Mouse (Mus musculus) neural tube, embryonic 15.5 days (tissue): Measurements from ENCODE around the gene Cnga2. TPM values are rescaled to one million over a fixed set of nuclear protein-coding genes. Genes with fewer than 3 reads are reported as not detected.

ENCODE experiments used
- ATAC-seq: fragments of 200-750 bp; cut with Nextera tagmentation; 2 replicates; pipeline ENCODE4 v1.8.0; 2017; ENCODE audit warnings: mild to moderate bottlenecking, moderate TSS enrichment, moderate library complexity; ENCODE audit not compliant: low FRiP score
- H3K27ac ChIP-seq: fragments of 300-500 bp; sonication (generic); replicated peaks from 2 replicates; pipeline ENCODE4 v1.5.1; 2015; ENCODE audit warnings: mild to moderate bottlenecking, inconsistent platforms
- H3K27me3 ChIP-seq: fragments of 300-500 bp; sonication (generic); replicated peaks from 2 replicates; pipeline ENCODE4 v1.6.1; 2015; ENCODE audit warnings: inconsistent platforms
- H3K36me3 ChIP-seq: fragments of 300-500 bp; sonication (generic); 2 replicates; pipeline ENCODE4 v1.6.1; 2015; ENCODE audit warnings: inconsistent platforms
- H3K4me1 ChIP-seq: fragments of 300-500 bp; sonication (generic); 2 replicates; pipeline ENCODE4 v1.6.1; 2015; ENCODE audit warnings: inconsistent platforms
- H3K4me2 ChIP-seq: fragments of 300-500 bp; sonication (generic); 2 replicates; pipeline ENCODE4 v1.6.1; 2015; ENCODE audit warnings: inconsistent platforms, mild to moderate bottlenecking, moderate library complexity
- H3K4me3 ChIP-seq: fragments of 300-500 bp; sonication (generic); replicated peaks from 2 replicates; pipeline ENCODE4 v1.5.1; 2015; ENCODE audit warnings: mild to moderate bottlenecking, inconsistent platforms
- H3K9ac ChIP-seq: fragments of 300-500 bp; sonication (generic); replicated peaks from 2 replicates; pipeline ENCODE4 v1.6.1; 2015; ENCODE audit warnings: mild to moderate bottlenecking, inconsistent platforms
- H3K9me3 ChIP-seq: fragments of 300-500 bp; sonication (generic); replicated peaks from 2 replicates; pipeline ENCODE4 v1.6.1; 2016; ENCODE audit warnings: inconsistent platforms
- WGBS: fragments of 180-500 bp; shearing (Covaris S2); methylation state at CpG from one replicate; pipeline ENCODE4 v1.1.7; 2015; ENCODE audit warnings: mixed read lengths; 5-methylcytosine and 5-hydroxymethylcytosine counted together
- polyA plus RNA-seq: library from polyadenylated mRNA; unstranded; fragments of >200 nt; fragmentation: Nextera tagmentation; extraction: Ambion mirVana; gene quantifications from 2 replicates; pipeline ENCODE4 v1.2.1, GENCODE M21; 2015

Cnga2 gene
- polyA plus RNA-seq, 1 experiment from 2014 or later: 0.22 TPM

DNA sequence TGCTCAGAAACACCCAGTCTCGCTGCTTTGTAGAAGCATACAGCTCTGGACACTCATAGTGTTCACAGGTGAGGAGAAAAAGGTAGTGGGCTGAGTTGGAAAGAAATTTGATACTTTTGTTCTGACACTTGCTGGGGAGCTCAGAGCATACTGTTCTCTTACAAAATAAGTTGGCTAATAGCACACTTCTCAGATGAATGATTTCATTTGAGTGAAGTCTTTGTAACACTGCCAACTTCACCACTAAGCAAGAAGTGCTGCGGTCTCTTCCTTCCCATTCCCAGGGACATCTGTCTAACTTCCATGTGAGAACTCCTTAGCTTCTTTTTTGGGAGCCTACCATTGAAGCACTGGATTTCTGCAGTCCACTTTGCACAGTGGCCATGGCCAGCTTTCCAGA, 8.4 kb upstream of the Cnga2 start:
- no peaks in the 10 kb centered on the region for H3K4me1 ChIP-seq

DNA sequence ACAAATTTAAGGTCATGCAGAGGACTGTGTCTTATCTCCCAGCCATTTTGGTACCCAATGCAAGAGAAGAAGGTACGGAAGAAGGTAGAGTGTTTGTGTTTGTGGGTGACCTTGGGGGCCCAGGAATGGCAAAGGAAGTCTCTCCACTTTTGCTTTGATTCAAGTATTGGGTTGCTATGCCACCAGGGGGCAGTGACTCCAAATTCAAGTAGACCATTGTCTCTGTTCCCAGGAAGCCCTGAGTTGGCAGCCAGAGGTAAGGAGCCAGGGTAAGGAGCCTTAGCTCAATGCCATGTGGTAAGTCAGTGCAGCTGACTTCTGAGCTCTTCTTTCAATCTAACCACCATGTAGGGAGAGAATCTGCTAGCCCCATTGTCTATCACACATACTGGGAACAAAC, 7.9 kb upstream of the Cnga2 start:
- Histone ChIP-seq H3K4me1 (no peaks in the 10 kb centered on the region), H3K4me3 (no peak overlapping the region), H3K9ac (no peak overlapping the region), H3K4me2 (no peak overlapping the region), H3K27ac (no peak overlapping the region), H3K36me3 (no peaks in the 10 kb centered on the region), H3K27me3 (no peaks in the 10 kb centered on the region), H3K9me3 (no peaks in the 10 kb centered on the region)
- ATAC-seq: no peak
- 74% methylated on average over 1 of the region's 1 CpGs for WGBS

More for the DNA sequence above, 8.4 kb upstream of the Cnga2 start:
- 87% methylated on average over 2 of the region's 2 CpGs for WGBS
- no peaks in the 10 kb centered on the region for H3K36me3 ChIP-seq
- no peak overlapping the region for H3K9ac ChIP-seq
- H3K4me3 ChIP-seq: no peak overlapping the region
- H3K27ac ChIP-seq: no peak overlapping the region
- no peak for ATAC-seq
- H3K27me3 ChIP-seq: no peaks in the 10 kb centered on the region
- no peak overlapping the region for H3K4me2 ChIP-seq
- no peaks in the 10 kb centered on the region for H3K9me3 ChIP-seq

- Histone ChIP-seq H3K4me3 (no peak overlapping the region), H3K4me2 (no peak overlapping the region), H3K9ac (no peak overlapping the region), H3K9me3 (no peaks in the 10 kb centered on the region), H3K27ac (no peak overlapping the region), H3K4me1 (no peaks in the 10 kb centered on the region), H3K36me3 (no peaks in the 10 kb centered on the region), H3K27me3 (no peaks in the 10 kb centered on the region)
- WGBS: 78% methylated on average over 1 of the region's 1 CpGs
- no peak for ATAC-seq
These were observed 4.3 kb downstream of the Cnga2 start for GRCm38 (mm10) chrX:71995972-71996371.

- no peaks in the 10 kb centered on the region for H3K27me3 ChIP-seq
- H3K4me1 ChIP-seq: no peaks in the 10 kb centered on the region
- H3K36me3 ChIP-seq: no peaks in the 10 kb centered on the region
- no peak overlapping the region for H3K27ac ChIP-seq
- H3K4me3 ChIP-seq: no peak overlapping the region
- H3K9me3 ChIP-seq: no peaks in the 10 kb centered on the region
- no peak overlapping the region for H3K9ac ChIP-seq
- H3K4me2 ChIP-seq: no peak overlapping the region
- ATAC-seq: no peak
These were observed 18.3 kb downstream of the Cnga2 start for GRCm38 (mm10) chrX:72009930-72010329.

- no peaks in the 10 kb centered on the region for H3K36me3 ChIP-seq
- H3K4me1 ChIP-seq: no peaks in the 10 kb centered on the region
- no peak overlapping the region for H3K9ac ChIP-seq
- no peak overlapping the region for H3K4me3 ChIP-seq
- H3K27me3 ChIP-seq: no peaks in the 10 kb centered on the region
- H3K27ac ChIP-seq: no peak overlapping the region
- ATAC-seq: no peak
- WGBS: 57% methylated on average over 9 of the region's 9 CpGs
- H3K4me2 ChIP-seq: no peak overlapping the region
- no peaks in the 10 kb centered on the region for H3K9me3 ChIP-seq
These were observed 20.6 kb downstream of the Cnga2 start for GRCm38 (mm10) chrX:72012236-72012635.

DNA sequence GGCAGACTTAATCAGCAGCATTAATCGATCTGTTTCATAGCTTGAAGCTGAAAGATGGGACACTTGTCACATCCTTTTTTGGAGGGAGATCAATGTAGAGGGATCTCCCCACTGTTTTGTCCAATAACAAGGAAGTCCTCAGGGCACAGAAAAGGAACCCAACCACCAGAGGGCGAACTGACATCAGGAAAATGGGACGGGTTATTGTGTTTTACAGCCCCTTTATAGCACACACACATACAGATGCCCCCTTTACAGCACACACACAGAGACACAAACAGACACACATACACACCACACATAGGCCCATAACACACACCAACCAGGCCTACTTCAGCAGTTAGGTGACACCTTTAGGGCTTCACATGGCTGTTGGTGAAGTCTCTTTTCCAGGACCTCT, 21.2 kb downstream of the Cnga2 start:
- Histone ChIP-seq H3K9ac (no peak overlapping the region), H3K4me1 (no peaks in the 10 kb centered on the region), H3K9me3 (no peaks in the 10 kb centered on the region), H3K4me3 (no peak overlapping the region), H3K27ac (no peak overlapping the region), H3K27me3 (no peaks in the 10 kb centered on the region), H3K36me3 (no peaks in the 10 kb centered on the region), H3K4me2 (no peak overlapping the region)
- no peak for ATAC-seq
- WGBS: 24% methylated on average over 3 of the region's 3 CpGs

- ATAC-seq: no peak
- no peaks in the 10 kb centered on the region for H3K9me3 ChIP-seq
- WGBS: 77% methylated on average over 1 of the region's 1 CpGs
These were observed 30.6 kb downstream of the Cnga2 start for GRCm38 (mm10) chrX:72022241-72022640.

DNA sequence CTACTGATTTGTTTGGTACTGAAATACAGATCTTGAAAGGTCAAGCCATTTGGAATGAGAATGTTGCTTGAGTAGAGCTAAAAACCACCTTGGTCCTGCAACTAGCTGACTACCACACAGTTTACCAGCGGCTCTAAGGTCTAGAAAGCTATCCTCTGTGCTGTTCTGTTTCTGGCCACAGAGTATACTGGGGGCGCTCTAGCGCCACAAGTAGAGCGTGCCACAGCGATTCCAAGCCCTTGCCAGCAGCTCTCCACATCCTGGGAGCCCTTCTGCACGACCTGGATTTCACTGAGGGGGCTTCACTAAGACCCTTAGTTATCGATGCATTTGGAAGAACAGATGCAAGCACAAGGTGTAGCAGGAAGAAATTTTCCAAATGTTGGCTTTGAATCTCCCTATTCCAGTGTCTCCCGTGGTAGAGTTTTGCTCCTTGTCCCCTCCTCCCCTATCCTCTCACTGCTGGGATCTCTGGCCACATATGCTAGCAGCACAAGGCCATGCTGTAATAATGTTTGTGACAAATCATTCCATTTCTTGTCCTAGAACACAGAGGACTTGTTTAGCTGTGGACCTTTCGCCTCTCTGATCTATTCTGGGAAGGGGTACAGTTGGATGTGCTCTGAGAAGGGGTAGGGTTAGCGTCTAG, 31.2 kb downstream of the Cnga2 start:
- ATAC-seq: no peak

More at GRCm38 (mm10) chrX:72022241-72022640, 30.6 kb downstream of the Cnga2 start:
- H3K27ac ChIP-seq: no peak overlapping the region
- no peaks in the 10 kb centered on the region for H3K4me1 ChIP-seq
- H3K4me2 ChIP-seq: no peak overlapping the region
- no peak overlapping the region for H3K4me3 ChIP-seq
- H3K27me3 ChIP-seq: no peaks in the 10 kb centered on the region
- H3K9ac ChIP-seq: no peak overlapping the region
- H3K36me3 ChIP-seq: no peaks in the 10 kb centered on the region

DNA sequence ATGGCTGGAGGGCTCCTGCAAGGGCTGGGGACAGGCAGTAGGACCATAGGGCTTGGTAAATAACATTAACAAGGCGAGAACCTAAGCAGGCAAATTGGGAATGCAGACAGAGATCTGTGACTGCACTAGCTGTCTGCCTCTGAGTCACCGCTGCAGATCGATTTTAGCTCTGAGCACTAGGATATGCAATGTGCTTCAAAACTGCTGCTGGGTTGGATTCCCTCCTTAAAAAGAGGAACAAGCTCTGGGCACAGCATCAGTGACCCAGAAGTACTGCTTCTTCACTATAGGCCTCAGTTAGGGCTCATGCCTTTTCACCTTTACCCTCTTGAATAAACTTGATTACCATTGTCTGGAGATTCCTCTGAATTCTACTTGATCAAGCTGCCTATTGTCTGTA, 31.9 kb downstream of the Cnga2 start:
- H3K9me3 ChIP-seq: no peaks in the 10 kb centered on the region
- 69% methylated on average over 3 of the region's 3 CpGs for WGBS
- H3K27ac ChIP-seq: no peak overlapping the region
- H3K27me3 ChIP-seq: no peaks in the 10 kb centered on the region
- no peaks in the 10 kb centered on the region for H3K4me1 ChIP-seq
- H3K4me3 ChIP-seq: no peak overlapping the region
- no peaks in the 10 kb centered on the region for H3K36me3 ChIP-seq
- ATAC-seq: no peak
- no peak overlapping the region for H3K9ac ChIP-seq
- no peak overlapping the region for H3K4me2 ChIP-seq

More for the DNA sequence above, 31.2 kb downstream of the Cnga2 start:
- Histone ChIP-seq H3K4me2 (no peak overlapping the region), H3K27ac (no peak overlapping the region), H3K9ac (no peak overlapping the region), H3K4me1 (no peaks in the 10 kb centered on the region), H3K36me3 (no peaks in the 10 kb centered on the region), H3K4me3 (no peak overlapping the region), H3K9me3 (no peaks in the 10 kb centered on the region), H3K27me3 (no peaks in the 10 kb centered on the region)
- WGBS: 42% methylated on average over 10 of the region's 10 CpGs

DNA sequence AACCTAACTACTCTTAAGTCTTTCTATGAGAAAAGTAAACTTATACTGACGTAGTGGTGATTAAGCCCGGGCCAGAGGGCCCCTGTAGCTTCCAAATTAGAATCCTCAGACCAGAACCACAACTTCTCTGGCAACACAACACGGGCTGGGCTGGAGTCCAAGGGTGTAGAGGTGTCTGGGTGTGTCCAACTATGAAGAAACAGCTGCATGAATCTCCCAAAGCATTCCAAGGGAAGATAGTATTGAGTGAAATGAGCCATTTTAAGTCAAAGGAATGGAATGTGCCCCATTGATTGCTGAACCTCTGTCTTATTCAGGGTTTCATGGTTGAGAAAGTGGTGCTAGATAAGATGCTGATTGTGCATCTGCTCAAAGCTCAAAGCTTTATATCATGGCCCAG, 52.4 kb downstream of the Cnga2 start:
- Histone ChIP-seq H3K4me2 (no peak overlapping the region), H3K4me1 (no peaks in the 10 kb centered on the region), H3K36me3 (no peaks in the 10 kb centered on the region), H3K9me3 (no peaks in the 10 kb centered on the region), H3K9ac (no peak overlapping the region), H3K27ac (no peak overlapping the region), H3K27me3 (no peaks in the 10 kb centered on the region), H3K4me3 (no peak overlapping the region)
- WGBS: 62% methylated on average over 3 of the region's 3 CpGs
- no peak for ATAC-seq

DNA sequence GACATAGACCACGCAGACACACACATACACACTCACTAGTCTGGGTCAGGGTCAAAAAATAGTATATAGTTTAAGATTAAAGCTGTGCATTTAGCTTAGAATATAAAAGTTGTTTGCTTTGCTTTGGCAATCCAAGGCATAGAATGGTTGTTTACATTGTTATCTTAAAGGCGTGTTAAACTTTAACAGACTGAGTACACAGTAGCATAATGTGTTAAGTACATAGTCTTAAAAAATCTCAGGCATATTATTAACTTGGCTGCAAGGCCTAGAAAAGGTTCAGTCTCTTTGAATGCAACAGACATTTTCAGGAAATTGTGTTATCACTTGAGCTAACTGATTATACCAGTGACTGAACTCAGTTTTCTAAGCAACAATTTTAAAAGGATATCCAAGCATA, 56.3 kb downstream of the Cnga2 start:
- 89% methylated on average over 2 of the region's 2 CpGs for whole genome bisulfite sequencing
- Histone ChIP-seq H3K27ac (no peak overlapping the region), H3K27me3 (no peaks in the 10 kb centered on the region), H3K4me1 (no peaks in the 10 kb centered on the region), H3K36me3 (no peaks in the 10 kb centered on the region), H3K4me3 (no peak overlapping the region), H3K9ac (no peak overlapping the region), H3K4me2 (no peak overlapping the region), H3K9me3 (no peaks in the 10 kb centered on the region)
- ATAC-seq: no peak
